Mouse (Mus musculus) erythroblast, embryonic 14.5 days (primary cell): Measurements from ENCODE around the gene Lnx1.

Experiments used
- GATA1 ChIP-seq: IDR thresholded peaks from 2 replicates; pipeline ENCODE4 v1.6.1; 2012; ENCODE audit warnings: low read length, inconsistent platforms, mixed read lengths
- TAL1 ChIP-seq: IDR thresholded peaks from 3 replicates; pipeline ENCODE4 v1.6.1; 2012; ENCODE audit warnings: low read length, inconsistent platforms, mixed read lengths

DNA sequence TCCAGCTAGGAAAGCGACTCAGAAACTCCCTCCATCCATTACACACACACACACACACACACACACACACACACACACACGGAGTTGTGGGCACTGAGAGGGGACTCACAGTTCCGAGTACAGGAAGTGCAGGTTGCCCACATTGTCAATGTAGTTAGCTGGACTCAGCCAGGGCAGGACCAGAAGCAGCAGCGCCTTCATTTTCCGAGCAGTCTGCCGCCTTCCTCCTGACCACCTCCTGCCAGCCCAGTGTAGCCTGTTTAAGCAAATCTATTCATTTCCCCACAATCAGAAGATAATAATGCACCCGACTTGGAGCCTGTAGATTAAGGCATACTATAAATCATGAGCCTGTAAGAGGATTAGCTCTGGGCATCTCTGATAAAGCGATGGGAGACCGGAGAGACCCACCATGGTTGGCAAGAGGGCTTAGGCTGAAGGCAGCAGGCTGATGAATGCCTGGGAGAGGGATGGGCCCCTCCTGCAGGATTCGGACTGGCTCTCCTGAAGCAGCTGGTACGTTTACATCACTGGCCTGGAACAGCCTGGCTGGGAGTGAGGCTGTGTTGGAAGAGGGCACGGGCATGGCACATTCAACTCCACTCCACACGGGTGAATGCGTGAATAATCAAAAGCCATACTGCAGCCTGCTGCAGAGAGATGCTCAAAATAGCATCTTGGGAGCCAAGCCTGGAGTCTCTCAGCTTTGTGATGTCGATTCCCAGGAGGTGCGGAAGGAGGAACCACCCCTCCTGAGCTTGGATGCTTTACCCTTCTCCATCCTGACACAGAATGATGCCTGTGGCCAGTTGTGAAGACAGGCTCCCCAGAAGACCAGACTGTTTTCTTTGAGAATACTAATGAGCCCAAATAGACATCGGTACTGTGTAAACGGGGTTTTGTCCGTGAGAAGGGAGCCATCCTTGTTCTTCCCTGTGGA, 25.0 kb downstream of the Lnx1 start:
- TF ChIP-seq GATA1 (no peak), TAL1 (no peak)
